Mouse (Mus musculus) testis, postnatal 10 days (tissue): Measurements from ENCODE around the gene Itga9.

Source experiments
- DNase-seq: peaks from one replicate; pipeline ENCODE4 v3.0.0; 2021; ENCODE audit warnings: low spot score

Itga9 gene

GRCm38 (mm10) chr9:118653436-118653835 is 46.9 kb downstream of the Itga9 start:
- DNase-seq: no peak

DNA sequence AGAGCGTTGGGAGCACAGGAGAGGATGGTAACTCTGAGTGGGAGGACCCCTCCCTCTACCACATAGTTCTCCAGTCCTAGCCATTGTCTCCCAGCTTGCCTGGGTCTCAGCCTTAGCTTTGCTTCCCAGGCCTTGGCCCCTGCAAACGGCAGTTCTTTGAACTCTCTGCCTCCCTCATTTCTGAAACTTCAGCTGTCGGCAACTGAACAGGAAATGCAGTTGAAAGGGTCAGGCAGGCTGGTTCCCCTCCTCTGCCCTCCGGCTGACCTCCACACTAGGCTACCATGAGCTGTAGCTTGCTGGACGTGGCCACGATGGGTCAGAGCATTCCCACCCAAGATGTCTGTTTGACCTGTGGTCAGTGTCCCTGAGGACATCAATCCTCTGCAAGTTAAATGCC is 48.5 kb downstream of the Itga9 start:
- no peak for DNase-seq

DNA sequence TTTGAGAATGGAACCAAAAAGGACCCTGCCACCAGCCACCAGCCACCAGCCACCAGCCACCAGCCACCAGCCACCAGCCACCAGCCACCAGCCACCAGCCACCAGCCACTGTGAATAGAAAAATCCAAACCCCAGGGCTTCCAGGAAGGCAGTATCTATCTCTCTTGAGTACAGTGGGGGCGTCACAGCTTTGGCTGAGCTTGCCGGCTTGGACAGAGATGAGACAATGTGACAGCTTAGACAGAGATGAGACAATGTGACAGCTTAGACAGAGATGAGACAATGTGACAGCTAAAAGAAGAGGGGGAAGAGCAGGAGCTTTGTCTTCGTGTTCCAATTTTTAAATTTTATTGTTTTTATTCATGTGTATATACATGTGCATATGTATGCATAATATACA is 49.2 kb downstream of the Itga9 start:
- DNase-seq: no peak

- DNase-seq: no peak
Observed at GRCm38 (mm10) chr9:118658159-118658558, 51.7 kb downstream of the Itga9 start.

DNA sequence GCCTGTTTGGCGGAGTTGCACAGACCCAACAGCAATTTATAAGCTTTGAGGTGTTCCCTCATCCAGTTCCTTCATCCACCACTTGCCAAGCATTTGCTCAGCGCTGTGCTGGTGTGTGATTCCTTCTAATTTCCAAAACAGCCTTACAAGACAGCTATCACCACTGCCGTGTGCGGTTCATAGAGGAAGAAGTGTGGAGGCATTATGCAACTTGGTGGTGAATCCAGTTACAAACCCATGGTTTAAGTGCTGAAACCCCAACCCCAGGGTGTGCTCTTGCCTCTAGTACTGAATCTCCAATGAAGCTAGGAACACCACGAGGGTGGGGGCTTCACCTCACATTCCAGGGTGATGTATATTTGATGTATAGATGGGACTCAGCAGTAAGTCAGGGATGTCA is 53.3 kb downstream of the Itga9 start:
- no peak for DNase-seq

DNA sequence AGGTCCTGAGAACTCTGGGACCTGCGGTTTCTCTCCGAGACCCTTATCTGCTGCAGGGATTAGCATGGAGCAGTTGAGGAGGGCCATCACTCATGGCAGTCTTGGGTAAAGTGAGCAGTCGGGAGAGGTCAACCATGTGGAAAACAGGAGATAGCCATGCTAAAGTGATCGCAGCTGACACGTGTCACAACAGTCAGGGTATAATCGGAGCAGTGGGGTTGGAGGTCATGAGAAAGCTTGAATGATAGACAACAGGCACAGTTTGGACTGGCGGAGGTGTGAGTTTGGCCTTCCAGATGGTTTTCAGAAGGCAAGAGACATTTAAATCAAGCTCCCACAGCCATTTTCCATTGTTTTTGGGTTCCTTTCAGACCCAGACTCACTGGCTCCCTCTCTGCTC is 53.8 kb downstream of the Itga9 start:
- DNase-seq: no peak

DNA sequence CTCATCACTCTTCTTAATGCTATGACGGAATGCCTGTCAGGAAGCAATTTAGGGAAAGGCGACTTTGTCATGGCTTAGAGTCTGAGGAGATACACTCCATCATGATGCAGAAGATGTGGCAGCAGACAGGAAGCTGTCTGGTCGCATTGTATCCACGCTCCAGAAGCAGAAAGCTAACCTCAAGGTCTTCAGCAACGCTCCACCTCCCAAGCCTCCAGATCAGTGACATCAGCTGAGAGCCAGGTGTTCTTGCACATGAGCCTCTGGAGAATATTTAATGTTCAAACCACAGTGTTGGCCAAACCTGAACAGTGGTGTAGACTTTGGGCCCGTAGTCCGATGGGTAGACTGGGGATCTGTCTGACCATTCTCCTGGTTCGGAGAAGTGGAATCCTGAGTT is 55.5 kb downstream of the Itga9 start:
- no peak for DNase-seq

GRCm38 (mm10) chr9:118662476-118662875 is 56.0 kb downstream of the Itga9 start:
- no peak for DNase-seq

DNA sequence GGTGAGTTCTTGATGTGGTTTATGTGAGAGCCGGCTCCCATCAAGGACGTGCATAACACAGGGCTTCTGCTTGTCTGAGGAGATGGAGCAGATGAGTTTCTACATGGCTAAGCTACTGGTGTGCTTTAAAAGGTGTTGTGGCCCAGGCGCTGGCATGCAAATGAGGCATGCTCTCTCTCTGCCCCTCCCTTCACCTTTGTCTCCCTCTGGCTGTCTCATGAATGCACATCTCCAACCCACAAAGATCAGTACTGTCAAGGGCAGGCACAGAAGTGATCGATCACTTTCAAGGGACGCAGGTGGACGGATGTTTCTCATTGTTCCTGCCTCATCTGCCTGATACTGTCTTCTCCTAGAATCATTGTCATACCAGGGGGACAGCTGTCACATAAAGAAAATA is 57.4 kb downstream of the Itga9 start:
- DNase-seq: no peak

DNA sequence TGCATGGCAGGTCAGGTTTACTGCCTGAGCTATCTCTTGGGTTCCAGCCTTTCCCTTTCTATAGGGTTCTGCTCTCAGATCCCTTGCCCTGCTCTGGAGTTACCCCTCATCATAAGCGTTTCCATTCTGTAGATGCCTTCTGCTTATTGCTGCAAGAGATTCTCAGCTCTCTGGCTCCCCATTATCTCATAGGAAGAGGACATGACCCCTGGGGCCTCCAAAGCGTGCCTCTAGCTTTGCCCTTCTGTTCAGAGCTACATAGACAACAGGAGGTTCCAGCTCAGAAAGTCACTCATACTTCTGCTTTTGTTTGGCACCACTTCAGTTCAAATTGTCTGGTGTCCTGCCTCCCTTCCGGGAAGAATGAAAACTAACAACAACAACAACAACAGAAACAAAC is 59.6 kb downstream of the Itga9 start:
- no peak for DNase-seq

GRCm38 (mm10) chr9:118669696-118670095 is 63.2 kb downstream of the Itga9 start:
- DNase-seq: no peak

DNA sequence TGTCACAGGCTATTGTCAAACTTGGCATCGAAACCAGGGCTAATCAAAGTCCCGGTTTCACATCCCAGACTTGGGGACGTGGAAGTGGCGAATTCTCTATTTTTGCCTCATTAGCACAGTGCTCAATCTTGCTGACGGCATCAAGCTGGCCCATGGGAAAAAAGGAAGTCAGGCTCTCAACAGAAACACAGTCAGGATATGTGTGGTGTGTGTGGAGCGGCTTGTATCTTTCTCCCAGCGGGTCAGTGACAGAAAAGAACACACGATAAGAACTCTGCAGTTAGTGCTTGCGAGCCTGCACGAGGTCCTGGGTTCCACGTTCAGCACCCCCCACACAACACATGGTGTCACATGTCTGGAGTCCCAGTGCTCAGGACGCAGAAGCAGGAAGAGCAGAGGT is 67.8 kb downstream of the Itga9 start:
- no peak for DNase-seq

DNA sequence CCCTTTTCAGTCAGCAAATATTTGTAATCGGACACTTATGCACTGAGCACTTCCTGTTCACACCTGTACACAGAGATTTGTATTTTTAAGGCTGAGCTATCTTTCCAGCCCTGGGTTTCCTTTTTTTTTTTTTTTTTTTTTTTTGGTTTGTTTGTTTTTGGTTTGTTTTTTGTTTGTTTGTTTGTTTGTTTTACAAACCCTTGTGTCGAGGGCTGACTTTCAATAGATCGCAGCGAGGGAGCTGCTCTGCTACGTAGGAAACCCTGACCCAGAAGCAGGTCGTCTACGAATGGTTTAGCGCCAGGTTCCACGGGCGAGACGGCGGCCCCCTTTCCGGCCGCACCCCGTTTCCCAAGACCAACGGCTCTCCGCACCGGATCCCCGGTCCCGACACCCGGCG is 68.3 kb downstream of the Itga9 start:
- peak; percentile 61 for DNase-seq

DNA sequence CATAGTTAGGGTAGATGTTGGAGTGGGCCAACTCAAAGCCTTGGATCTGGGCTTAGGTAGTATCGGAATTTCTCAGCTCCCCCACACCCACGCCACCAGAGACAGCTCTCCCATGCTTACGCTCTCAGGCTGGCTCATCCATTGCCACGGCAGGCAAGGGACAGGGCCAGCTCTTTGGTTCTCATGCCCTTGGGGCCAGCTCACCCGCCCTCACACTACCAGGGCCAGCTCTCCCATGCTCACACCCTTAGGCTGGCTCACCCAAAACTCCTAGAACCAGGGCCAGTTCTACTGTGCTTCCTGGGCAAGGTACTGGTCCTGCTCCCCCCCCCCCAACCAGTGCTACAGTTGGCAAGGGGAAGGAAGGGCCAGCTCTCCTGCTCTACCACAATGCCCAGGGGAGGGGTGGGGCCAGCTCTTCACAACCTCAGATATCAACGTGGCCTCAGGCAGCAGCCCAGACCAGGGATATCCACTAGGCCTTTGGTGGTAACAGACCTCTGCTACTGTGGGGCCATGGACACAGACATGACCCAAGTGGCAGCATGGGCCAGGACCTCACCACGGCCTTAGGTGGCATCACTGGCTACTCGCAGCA is 69.2 kb downstream of the Itga9 start:
- DNase-seq: no peak

DNA sequence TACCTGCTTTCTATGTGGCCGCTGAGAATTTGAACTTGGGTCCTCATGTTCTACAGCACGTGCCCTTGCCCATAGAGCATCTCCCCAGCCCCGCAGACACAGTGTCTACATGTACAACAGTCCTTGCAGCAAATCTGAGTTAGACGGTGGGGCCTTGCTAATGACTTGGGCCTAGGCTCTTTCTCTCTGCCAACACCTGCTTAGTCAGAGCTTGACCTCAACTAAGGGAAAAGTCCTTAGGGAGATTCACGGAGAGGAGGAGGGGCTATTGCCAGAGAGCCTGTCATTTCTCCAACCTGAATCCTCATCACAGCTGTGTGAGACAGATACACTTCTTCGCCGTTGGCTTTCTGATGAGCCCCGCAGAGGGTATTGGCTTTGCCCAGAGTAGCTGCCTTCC is 70.2 kb downstream of the Itga9 start:
- DNase-seq: no peak

- no peak for DNase-seq
Observed at GRCm38 (mm10) chr9:118677349-118677748, 70.9 kb downstream of the Itga9 start.

DNA sequence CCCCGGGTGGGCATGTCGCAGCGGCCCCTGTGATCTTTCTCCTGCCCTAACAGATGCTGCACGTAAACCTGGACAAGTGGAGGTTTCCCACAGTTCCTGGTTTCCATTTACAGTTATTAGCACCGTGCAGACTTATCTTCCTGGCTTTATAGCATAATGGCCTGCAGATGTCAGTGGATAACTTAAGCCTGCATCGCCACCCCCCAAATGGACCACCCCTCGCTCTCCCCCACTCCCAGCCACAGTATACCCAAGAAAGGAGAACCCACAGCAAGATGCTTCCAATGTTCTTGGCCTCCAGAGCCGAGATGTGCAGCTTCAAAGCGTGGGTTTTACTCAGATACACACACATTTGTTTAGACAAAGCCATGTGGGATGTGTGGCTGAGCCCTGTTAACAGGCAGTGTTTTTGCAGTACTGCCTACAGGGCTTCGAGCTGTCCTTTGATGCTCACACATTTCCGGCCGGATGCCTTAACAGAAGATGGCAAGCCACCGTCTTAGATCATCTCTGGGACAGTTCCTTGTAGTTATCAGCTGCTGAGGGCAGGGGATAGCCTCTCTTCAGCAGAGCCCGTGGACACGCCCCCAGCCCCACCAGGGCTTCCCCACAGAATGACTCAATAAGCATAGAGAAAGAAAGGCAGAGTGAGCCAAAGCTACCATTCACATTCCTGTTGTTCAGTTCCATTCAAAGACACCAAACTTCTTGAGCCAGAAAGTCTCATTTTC is 71.7 kb downstream of the Itga9 start:
- DNase-seq: no peak

DNA sequence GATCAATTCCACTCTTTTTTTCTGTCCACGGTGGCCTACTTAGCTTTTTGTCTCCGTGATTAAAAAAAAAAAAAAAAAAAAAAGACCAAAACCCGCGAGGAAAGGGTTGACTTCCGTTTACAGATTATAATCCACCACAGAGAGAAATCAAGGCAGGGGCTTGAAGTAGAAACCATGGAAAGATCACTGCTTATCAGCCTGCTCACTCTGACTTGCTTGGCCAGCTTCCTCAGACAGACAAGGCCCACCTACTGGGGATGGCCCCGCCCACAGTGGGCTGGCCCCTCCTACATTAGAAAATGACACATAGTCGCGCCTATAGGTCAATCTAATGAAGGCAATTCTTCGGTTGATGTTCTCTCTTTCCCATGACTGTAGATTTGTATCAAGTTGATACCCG is 72.3 kb downstream of the Itga9 start:
- no peak for DNase-seq

DNA sequence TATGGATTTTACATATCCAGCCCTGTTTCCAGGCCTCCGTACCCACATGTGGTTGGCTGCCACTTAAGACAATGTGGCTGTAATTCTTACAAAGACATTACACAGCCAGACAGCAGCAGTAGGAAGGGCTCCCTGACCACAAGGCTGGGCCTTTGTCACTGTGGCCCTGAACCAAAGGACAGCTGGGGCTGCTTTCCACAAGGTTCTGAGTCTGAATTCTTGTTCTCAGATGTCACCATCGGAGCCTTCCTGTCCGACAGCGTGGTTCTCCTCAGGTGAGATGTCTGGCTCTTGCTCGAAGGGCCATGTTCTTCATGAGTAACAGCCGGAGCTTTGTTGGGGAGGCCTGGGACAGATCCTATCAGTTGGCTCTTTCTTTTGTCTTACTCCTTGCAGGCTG is 75.0 kb downstream of the Itga9 start:
- no peak for DNase-seq

DNA sequence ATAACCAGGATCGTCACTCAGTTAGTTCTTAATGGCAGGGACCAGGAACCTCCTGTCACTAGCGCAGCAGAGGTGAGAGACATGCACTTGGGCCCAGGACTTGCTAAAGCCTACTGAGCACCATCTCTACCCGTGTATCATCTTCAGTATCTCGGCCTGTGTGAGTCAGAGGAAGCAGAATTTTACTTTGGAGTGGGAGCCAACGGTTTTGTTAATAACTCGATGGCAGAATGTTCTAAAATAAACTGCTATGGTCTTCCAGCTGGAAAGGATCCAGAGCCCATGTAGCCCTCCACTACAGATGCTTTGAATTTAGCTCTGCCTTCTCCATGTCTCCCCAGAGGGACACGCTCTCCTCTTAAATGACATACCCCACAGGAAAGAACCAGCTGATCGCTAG is 75.7 kb downstream of the Itga9 start:
- DNase-seq: no peak

DNA sequence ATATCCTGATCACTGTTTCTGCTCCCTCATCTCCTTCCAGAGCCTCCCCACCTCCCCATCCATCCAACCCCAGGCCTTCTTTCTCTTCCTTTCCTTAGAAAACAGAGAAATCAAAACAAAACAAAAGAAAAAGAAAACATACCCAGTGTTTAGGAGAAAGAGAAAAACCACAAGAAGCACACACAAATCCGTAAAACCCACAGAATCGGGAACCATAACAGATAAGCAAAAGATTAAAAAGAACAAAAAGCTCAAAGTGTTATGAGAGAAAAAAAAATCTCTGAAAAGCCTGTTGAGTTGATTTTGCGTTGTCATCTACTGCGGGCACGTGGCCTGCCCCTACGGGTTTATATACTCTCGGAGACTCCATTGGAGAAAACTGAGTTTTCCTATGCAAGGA is 77.0 kb downstream of the Itga9 start:
- DNase-seq: no peak

- no peak for DNase-seq
Observed at GRCm38 (mm10) chr9:118684343-118684742, 77.9 kb downstream of the Itga9 start.

DNA sequence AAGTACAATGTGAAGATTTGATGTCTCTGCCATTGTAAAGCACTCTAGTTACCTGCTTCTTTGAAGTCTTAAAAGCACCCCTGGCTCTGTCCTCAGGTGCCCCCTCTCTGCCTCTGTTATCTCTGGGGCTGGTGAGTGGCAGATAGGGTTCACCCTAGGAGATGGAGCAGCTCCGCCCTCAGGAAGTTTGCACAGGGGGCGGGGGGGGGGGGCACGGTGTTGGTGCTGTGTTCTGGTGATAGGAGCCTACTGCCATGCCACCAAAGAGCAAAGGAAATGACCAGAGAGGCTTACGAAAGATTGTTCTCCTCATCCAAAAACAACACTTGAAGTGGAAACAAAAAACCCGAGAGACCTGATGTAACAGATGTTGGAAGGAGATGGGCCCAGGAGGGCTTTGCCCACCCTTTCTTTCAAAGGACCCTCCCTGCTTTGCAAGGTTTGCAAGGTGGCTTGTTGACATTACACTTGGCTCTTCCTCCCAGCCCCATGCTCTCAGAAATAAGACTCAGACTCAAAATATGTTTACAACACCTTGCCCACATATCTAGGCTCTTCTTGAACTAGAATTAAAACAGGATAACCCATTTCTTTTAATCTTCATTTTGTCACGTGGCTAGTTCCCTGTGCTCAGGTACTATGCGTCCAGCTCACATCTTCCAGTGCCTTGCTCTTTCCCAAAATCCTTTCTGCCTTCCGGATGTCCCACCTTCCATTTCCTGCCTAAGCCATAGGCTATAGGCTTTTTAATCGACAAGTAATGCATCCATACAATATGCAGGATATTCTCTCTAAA is 79.9 kb downstream of the Itga9 start:
- DNase-seq: no peak
